Mouse (Mus musculus): ENCODE data around the gene Zfp652.

- TF ChIP-seq GATA1 (IDR thresholded peaks at IDR 0.05; ENCODE audit: borderline replicate concordance, low read length) (no peak), FLI1 (IDR thresholded peaks at IDR 0.05; ENCODE audit: low read length) (no peak)
Measured at GRCm38 (mm10) chr11:95850898-95851297, 138.4 kb downstream of the Zfp652 start.

Data from megakaryocyte, embryonic 14.5 days (primary cell).